Mouse (Mus musculus) ES-Bruce4 (cell line): ENCODE results near the gene Csde1.

Experiments
- CTCF ChIP-seq: IDR thresholded peaks from one replicate; pipeline ENCODE4 v1.8.1; 2011; ENCODE audit warnings: low read depth, low read length
- EP300 ChIP-seq: IDR thresholded peaks from 2 replicates; pipeline ENCODE4 v1.6.1; 2011; ENCODE audit warnings: low read depth, low read length; ENCODE audit not compliant: insufficient read depth
- POLR2A ChIP-seq: IDR thresholded peaks from one replicate; pipeline ENCODE4 v1.8.1; 2011; ENCODE audit warnings: low read length; ENCODE audit not compliant: insufficient read depth

- no peak for TF ChIP-seq CTCF
- no peak for TF ChIP-seq POLR2A
- no peak for TF ChIP-seq EP300
Measured at GRCm38 (mm10) chr3:102980349-102980736, 39.9 kb upstream of the Csde1 start.
